Mouse (Mus musculus): Measurements from ENCODE around the gene B9d2.
"Not testable (repeated sequence)": the region's sequence is repeated elsewhere in the genome, so short reads cannot be mapped to it uniquely, and the experiment has no call there.

Gene B9d2

GRCm38 (mm10) chr7:25703793-25704494 lies 23.4 kb downstream of the B9d2 start:
- in situ Hi-C loops (cut with MboI; ENCODE audit: low sequenced_read_pairs), result no loop called here

GRCm38 (mm10) chr7:25704716-25705364 lies 24.3 kb downstream of the B9d2 start:
- in situ Hi-C loops (cut with MboI; ENCODE audit: low sequenced_read_pairs), result no loop called here

- in situ Hi-C loops (cut with MboI; ENCODE audit: low sequenced_read_pairs), result no loop called here
These were observed 25.2 kb downstream of the B9d2 start for GRCm38 (mm10) chr7:25705801-25706251.

GRCm38 (mm10) chr7:25706578-25707170 lies 26.1 kb downstream of the B9d2 start:
- in situ Hi-C loops (cut with MboI; ENCODE audit: low sequenced_read_pairs), result no loop called here

- in situ Hi-C loops (cut with MboI; ENCODE audit: low sequenced_read_pairs), result no loop called here
These were observed 27.2 kb downstream of the B9d2 start for GRCm38 (mm10) chr7:25707581-25708292.

- in situ Hi-C loops (cut with MboI; ENCODE audit: low sequenced_read_pairs), result no loop called here
These were observed 29.4 kb downstream of the B9d2 start for GRCm38 (mm10) chr7:25709961-25710360.

GRCm38 (mm10) chr7:25710519-25711130 lies 30.0 kb downstream of the B9d2 start:
- in situ Hi-C loops (cut with MboI; ENCODE audit: low sequenced_read_pairs), result no loop called here

DNA sequence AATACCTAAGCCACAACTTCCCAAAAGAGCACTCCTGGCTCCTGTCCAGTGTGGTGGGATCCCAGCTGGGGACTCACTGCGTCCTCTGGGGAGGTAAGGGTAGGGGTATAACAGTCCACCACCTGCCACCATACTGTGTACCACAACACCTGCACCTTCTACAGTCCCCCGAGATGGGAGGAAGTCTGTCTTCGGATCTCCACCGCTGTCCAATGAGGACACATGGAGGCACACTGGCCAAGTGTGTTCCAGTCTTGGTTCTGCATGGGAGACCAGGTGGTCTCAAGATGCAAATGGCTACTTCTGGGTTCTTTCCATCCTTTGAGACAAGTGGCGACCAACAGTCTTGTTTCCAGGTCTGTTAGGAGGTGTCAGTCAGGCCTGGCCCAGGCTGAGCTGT lies 30.6 kb downstream of the B9d2 start:
- in situ Hi-C loops (cut with MboI; ENCODE audit: low sequenced_read_pairs), result no loop called here

- in situ Hi-C loops (cut with MboI; ENCODE audit: low sequenced_read_pairs), result no loop called here
These were observed 31.2 kb downstream of the B9d2 start for GRCm38 (mm10) chr7:25711731-25712197.

DNA sequence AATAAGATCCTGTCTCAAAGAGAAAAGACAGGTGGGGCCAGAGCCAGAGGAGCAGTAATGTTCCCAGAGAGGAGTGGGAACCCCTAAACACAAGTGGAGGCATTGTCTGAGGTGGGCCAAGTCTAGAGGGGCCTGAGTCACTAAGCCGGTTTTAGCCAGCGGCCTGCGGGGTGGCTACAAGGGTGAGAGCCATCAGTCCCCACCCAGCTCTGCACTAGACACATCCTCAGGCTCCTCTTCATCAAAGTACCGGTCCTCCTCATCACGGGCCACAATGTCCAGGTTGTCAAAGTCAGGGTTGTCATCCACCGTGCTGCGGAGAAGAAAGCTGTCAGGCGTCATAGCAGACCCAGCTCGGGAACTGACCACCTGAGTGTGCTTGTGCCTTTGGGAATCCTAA lies 32.2 kb downstream of the B9d2 start:
- in situ Hi-C loops (cut with MboI; ENCODE audit: low sequenced_read_pairs), result no loop called here

DNA sequence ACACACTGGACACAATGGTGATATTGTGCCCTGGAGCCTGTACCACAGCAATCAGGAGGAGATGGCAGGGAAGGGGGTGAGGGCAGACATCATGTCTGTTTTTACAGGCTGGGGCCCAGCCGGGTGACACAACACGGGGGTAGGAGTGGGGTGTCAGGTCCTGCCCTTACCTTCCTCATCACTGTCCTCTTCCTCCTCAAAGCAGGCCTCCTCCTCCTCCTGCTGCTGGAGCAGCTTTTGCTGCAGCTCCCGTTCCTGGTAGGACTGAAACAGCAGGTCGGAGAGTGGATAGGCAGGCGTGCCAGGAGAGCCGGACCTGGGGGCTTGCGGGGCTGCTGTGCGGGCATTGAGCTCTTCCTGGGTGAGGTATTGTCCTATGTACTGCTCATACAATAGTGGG lies 34.0 kb downstream of the B9d2 start:
- in situ Hi-C loops (cut with MboI; ENCODE audit: low sequenced_read_pairs), result no loop called here

GRCm38 (mm10) chr7:25715731-25716271 lies 35.2 kb downstream of the B9d2 start:
- in situ Hi-C loops (cut with MboI; ENCODE audit: low sequenced_read_pairs), result no loop called here

DNA sequence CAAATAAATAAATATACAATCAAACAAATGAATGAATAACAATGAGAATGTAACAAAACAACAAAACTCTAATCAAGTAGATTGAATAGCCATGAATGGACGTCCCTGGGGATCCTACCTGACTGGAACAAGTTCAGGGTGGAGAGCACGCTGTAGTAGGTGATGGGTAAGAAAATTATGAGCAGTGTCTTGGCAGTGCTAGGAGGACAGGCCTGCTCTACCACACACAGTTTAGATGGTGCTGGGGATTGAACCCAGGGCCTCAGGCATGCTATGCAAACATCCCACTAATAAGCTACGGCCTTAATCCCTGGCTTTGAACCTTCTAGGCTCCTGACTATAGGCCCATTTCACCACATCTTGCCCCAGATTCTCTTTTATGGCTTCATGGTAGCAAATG lies 36.9 kb downstream of the B9d2 start:
- in situ Hi-C loops (cut with MboI; ENCODE audit: low sequenced_read_pairs), result no loop called here

GRCm38 (mm10) chr7:25718788-25719417 lies 38.3 kb downstream of the B9d2 start, which contains the start of gene Ccdc97:
Gene Ccdc97 (minus strand): TSS chr7:25719088.
- in situ Hi-C loops (cut with MboI; ENCODE audit: low sequenced_read_pairs), result no loop called here

DNA sequence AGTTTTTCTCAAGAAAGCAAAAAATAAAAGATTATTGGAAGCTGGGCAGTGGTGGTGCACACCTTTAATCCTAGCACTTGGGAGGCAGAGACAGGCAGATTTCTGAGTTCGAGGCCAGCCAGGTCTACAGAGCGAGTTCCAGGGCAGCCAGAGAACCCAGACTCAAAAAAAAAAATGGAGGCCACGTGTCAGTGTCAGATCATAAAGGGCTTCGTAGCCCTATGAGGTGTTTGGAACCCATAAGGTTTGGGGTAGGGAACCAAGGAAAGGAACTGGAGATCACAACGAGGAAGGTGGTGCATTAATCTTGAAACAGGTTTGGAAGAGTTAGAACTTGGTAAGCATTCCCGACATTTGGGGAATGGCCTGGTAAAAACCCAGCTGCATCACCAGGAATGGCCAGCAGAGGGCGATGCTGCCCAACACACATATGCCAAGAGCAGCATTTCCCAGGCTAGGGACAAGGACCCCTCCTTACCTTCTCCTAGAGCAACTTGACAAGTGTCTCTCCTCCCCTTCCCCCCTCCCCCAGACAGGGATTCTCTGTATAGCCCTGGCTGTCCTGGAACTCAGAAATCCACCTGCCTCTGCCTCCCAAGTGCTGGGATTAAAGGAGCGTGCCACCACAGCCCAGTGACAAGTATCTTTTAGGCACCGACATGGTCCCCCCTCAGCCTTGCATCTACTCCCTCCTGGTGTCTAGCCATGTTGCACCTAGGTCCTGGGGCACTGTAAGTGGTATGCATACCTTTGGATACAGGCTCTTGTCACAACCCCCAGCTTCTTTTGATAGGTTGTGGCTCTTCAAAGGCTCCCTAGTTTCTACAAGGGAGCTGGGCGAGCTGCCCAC lies 39.4 kb downstream of the B9d2 start:
- in situ Hi-C loops (cut with MboI; ENCODE audit: low sequenced_read_pairs), result no loop called here

- in situ Hi-C loops (cut with MboI; ENCODE audit: low sequenced_read_pairs), result no loop called here
These were observed 40.2 kb downstream of the B9d2 start for GRCm38 (mm10) chr7:25720760-25721159.

GRCm38 (mm10) chr7:25721776-25722175 lies 41.2 kb downstream of the B9d2 start:
- in situ Hi-C loops (cut with MboI; ENCODE audit: low sequenced_read_pairs), result not testable (repeated sequence)

GRCm38 (mm10) chr7:25725886-25726285 lies 45.3 kb downstream of the B9d2 start:
- in situ Hi-C loops (cut with MboI; ENCODE audit: low sequenced_read_pairs), result no loop called here

DNA sequence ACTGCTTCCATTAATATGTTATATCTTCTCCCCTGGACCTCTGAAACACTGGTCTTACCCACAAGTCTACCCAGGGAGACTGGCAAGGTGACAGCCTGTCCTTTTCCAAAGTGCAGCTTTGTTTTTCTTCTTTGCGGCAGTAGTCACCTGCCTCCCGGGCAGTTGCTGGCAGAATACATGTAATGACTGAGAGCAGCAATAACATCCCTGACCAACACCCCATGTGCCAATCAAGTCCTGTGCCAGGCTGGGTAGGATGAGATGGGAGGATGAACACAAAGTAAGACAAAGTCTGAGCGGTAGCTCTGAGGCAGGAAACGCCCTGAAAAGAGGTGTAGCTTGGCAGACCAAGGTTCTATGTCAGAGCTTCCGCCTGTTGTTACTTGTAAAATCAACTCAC lies 47.2 kb downstream of the B9d2 start:
- in situ Hi-C loops (cut with MboI; ENCODE audit: low sequenced_read_pairs), result no loop called here

Data from CH12F3 (cell line).